Comparison of ENCODE assay signal across 13 mouse cellular contexts in genomic region chr14:61061729-61062128, GRCm38 (mm10). TPM values are rescaled to one million over a fixed set of nuclear protein-coding genes. Genes with fewer than 3 reads are reported as not detected.
DNase-seq lines count a peak whose midpoint lies in the region; ATAC-seq and TF ChIP-seq lines count a peak whose summit lies in the region.
"Had no signal": no experiment of that assay in that cellular context is flagged by ENCODE, and none has a peak within 500 bp of the region (broad histone marks: within the 10 kb centered on the region; RNA-seq: fewer than 3 reads in every experiment).

No protein-coding gene starts in this region.

- H3K27me3 ChIP-seq in limb, embryonic 11.5 days (ENCODE audit: control insufficient read depth, insufficient read depth, low read length): no peaks in the 10 kb centered on the region
- no peaks in the 10 kb centered on the region for H3K27me3 ChIP-seq in liver, postnatal 0 days (ENCODE audit: insufficient read depth, low read length)

- H3K9me3 ChIP-seq in limb, embryonic 11.5 days (ENCODE audit: control insufficient read depth, low read length): no peaks in the 10 kb centered on the region
- H3K9me3 ChIP-seq in liver, postnatal 0 days (ENCODE audit: low read length): no peaks in the 10 kb centered on the region
- H3K9me3 ChIP-seq: liver, embryonic 13.5 days had no signal

- H3K4me1 ChIP-seq in limb, embryonic 11.5 days (ENCODE audit: control insufficient read depth, insufficient read depth, low read length): peaks cover 10% of the 10 kb centered on the region; the same call in 1 of the 2 replicates
- H3K4me1 ChIP-seq in liver, postnatal 0 days (ENCODE audit: insufficient read depth): 0 out of 2 replicates have a peak, but pooled peaks cover 1% of the 10 kb centered on the region
- H3K4me1 ChIP-seq: liver, embryonic 13.5 days had no signal

- peak; percentile 12 for DNase-seq in testis, postnatal 14 days (ENCODE audit: low spot score)
- DNase-seq in testis, postnatal 10 days (ENCODE audit: low spot score): no peak
- peak; percentile 54 for DNase-seq in embryo, embryonic 11 days
- DNase-seq in limb, embryonic 11.5 days (ENCODE audit: low spot score): peak; percentile 54
- no peak for DNase-seq in cerebellum, postnatal 14 days
- no peak for DNase-seq in liver, postnatal 0 days
- no peak for DNase-seq in spleen, adult 12 weeks (ENCODE audit: low spot score)
- DNase-seq: adrenal gland, adult 8-10 months; cerebellum, adult 11 months; heart, postnatal 10 days; kidney, adult 18-20 months; liver, embryonic 13.5 days had no signal

- no peaks in the 10 kb centered on the region for H3K36me3 ChIP-seq in limb, embryonic 11.5 days (ENCODE audit: control insufficient read depth, insufficient read depth, low read length)
- no peaks in the 10 kb centered on the region for H3K36me3 ChIP-seq in liver, postnatal 0 days (replicated peaks; ENCODE audit: insufficient read depth, low read length)
- H3K36me3 ChIP-seq: liver, embryonic 13.5 days had no signal

- H3K4me3 ChIP-seq in limb, embryonic 11.5 days (ENCODE audit: low read depth, low read length): no peak overlapping the region
- no peak overlapping the region for H3K4me3 ChIP-seq in liver, postnatal 0 days (ENCODE audit: low read depth, low read length)
- H3K4me3 ChIP-seq: erythroblast, embryonic 14.5 days; liver, embryonic 13.5 days had no signal

- no peak overlapping the region for H3K9ac ChIP-seq in limb, embryonic 11.5 days (ENCODE audit: low read length)
- no peak overlapping the region for H3K9ac ChIP-seq in liver, postnatal 0 days (replicated peaks)
- H3K9ac ChIP-seq: liver, embryonic 13.5 days had no signal

- no peak for TF ChIP-seq CTCF in liver, postnatal 0 days (IDR thresholded peaks at IDR 0.05; ENCODE audit: low read depth)

- no peak overlapping the region for H3K4me2 ChIP-seq in limb, embryonic 11.5 days (ENCODE audit: low read depth, severe bottlenecking)
- H3K4me2 ChIP-seq in liver, postnatal 0 days (ENCODE audit: low read depth, low read length): no peak overlapping the region
- H3K4me2 ChIP-seq: liver, embryonic 13.5 days had no signal

- ATAC-seq in limb, embryonic 11.5 days (ENCODE audit: insufficient number of reproducible peaks, low FRiP score, low TSS enrichment, low read depth): no peak
- ATAC-seq in liver, postnatal 0 days: no peak

- 42% methylated on average over 3 of the region's 3 CpGs for WGBS in limb, embryonic 11.5 days
- 53% methylated on average over 3 of the region's 3 CpGs for WGBS in liver, postnatal 0 days (ENCODE audit: insufficient replicate concordance)

- TF ChIP-seq EP300 in liver, postnatal 0 days (IDR thresholded peaks at IDR 0.05; ENCODE audit: low read depth): no peak

- H3K27ac ChIP-seq in limb, embryonic 11.5 days (replicated peaks; ENCODE audit: low read depth, low read length): no peak overlapping the region
- H3K27ac ChIP-seq in liver, postnatal 0 days (ENCODE audit: low read depth): no peak overlapping the region
- H3K27ac ChIP-seq: liver, embryonic 13.5 days had no signal

RNA-seq across cellular contexts. Expression of gene Tnfrsf19, which starts 15.4 kb away (rescaled TPM):
- polyA plus RNA-seq in limb, embryonic 11.5 days (2014; fragmentation: Nextera tagmentation; extraction: Ambion mirVana): 32.1 and 32.8 TPM in 2 replicates
- 2.4 and 2.5 TPM in 2 replicates for polyA plus RNA-seq in liver, postnatal 0 days (2015; fragmentation: Nextera tagmentation; extraction: Ambion mirVana)
- polyA plus RNA-seq: erythroblast, embryonic 14.5 days had no signal

Comparison
In these comparisons a context has a peak if more than half of its experiments do, and no peak if none do; other contexts are left out.
1. DNase-seq: peak in testis, postnatal 14 days (single experiment), embryo, embryonic 11 days (single experiment) and limb, embryonic 11.5 days (single experiment); none in testis, postnatal 10 days (single experiment), cerebellum, postnatal 14 days (0 of 2), liver, postnatal 0 days (single experiment) and spleen, adult 12 weeks (single experiment).